Comparison of ENCODE assay signal across 24 mouse cellular contexts in the genomic region with DNA sequence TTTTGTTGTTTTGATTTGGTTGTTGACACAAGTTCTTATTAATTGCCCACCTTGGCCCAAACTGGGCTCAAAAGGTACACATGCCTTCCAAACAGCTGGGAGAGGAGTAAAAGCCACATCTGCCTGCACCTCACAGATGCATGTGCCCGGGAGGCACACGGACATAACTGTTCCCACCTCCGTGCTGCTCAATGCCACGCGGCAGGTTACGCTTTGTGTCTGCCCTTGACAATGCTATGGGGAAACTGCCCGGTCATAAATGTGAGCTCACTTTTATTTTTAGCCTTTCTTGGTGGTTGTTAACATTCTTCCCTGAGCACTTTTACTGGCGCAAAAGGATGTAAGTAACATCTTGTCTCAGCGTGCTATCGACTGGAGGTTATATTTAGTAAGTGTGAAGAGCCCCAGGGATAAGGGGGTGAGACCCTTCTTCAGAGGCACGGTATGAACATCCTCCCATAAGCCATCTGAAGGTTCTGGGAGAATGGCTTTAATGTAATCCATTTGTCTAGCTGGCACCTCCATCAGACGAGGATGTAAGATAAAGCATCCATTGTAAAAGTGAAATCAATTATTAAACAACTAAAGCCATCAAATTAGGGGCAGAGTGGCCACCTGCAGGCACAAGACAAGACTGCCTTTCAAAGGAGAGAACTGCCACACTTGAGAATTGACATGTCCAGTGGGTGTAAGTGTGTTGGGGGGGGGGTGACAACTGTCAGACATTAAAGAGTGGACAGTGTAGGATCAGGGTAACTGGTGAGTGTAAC. TPM values are rescaled to one million over a fixed set of nuclear protein-coding genes. Genes with fewer than 3 reads are reported as not detected.
DNase-seq lines count a peak whose midpoint lies in the region; ATAC-seq and TF ChIP-seq lines count a peak whose summit lies in the region.
"Had no signal": no experiment of that assay in that cellular context is flagged by ENCODE, and none has a peak within 500 bp of the region (broad histone marks: within the 10 kb centered on the region; RNA-seq: fewer than 3 reads in every experiment).

No protein-coding gene starts in this region.

- H3K9ac ChIP-seq in forebrain, embryonic 12.5 days = no peak overlapping the region
- H3K9ac ChIP-seq in forebrain, postnatal 0 days = no peak overlapping the region
- H3K9ac ChIP-seq in neural tube, embryonic 13.5 days = peak overlapping the region; percentile 26; the same call in 1 of the 2 replicates
- H3K9ac ChIP-seq in intestine, embryonic 16.5 days (ENCODE audit: low read depth, low read length) = no peak overlapping the region
- H3K9ac ChIP-seq: forebrain, embryonic 13.5 days; limb, embryonic 15.5 days; liver, embryonic 15.5 days; neural tube, embryonic 12.5 days had no signal

- H3K4me3 ChIP-seq in forebrain, embryonic 12.5 days (replicated peaks) = no peak overlapping the region
- no peak overlapping the region for H3K4me3 ChIP-seq in forebrain, postnatal 0 days (ENCODE audit: low read depth, low read length)
- H3K4me3 ChIP-seq in neural tube, embryonic 13.5 days = no peak overlapping the region
- no peak overlapping the region for H3K4me3 ChIP-seq in intestine, embryonic 16.5 days (ENCODE audit: low read length)
- H3K4me3 ChIP-seq: forebrain, embryonic 13.5 days; limb, embryonic 15.5 days; liver, embryonic 15.5 days; midbrain, embryonic 10.5 days; neural tube, embryonic 12.5 days had no signal

- no peak overlapping the region for H3K4me2 ChIP-seq in forebrain, embryonic 12.5 days
- H3K4me2 ChIP-seq in forebrain, postnatal 0 days (ENCODE audit: low read depth) = no peak overlapping the region
- H3K4me2 ChIP-seq in neural tube, embryonic 13.5 days = peak overlapping the region; percentile 26
- peak overlapping the region; percentile 44; the same call in 1 of the 2 replicates for H3K4me2 ChIP-seq in intestine, embryonic 16.5 days (ENCODE audit: low read depth, low read length)
- H3K4me2 ChIP-seq: forebrain, embryonic 13.5 days; limb, embryonic 15.5 days; liver, embryonic 15.5 days; neural tube, embryonic 12.5 days had no signal

- peak; percentile 37; the same call in 1 of the 2 replicates for ATAC-seq in forebrain, embryonic 12.5 days (ENCODE audit: low FRiP score)
- ATAC-seq in forebrain, postnatal 0 days = no peak
- ATAC-seq in neural tube, embryonic 13.5 days (ENCODE audit: low read depth) = no peak
- no peak for ATAC-seq in intestine, embryonic 16.5 days
- ATAC-seq: activated CD4-positive, CD25-positive, alpha-beta regulatory T cell, adult 4 months; CD4-positive, CD25-positive, alpha-beta regulatory T cell, adult 4 months; forebrain, embryonic 13.5 days; hindbrain, embryonic 16.5 days had no signal

- TF ChIP-seq CTCF in forebrain, postnatal 0 days (IDR thresholded peaks at IDR 0.05; ENCODE audit: low read depth) = no peak

- H3K9me3 ChIP-seq in forebrain, embryonic 12.5 days = no peaks in the 10 kb centered on the region
- no peaks in the 10 kb centered on the region for H3K9me3 ChIP-seq in forebrain, postnatal 0 days (ENCODE audit: low read length)
- H3K9me3 ChIP-seq in neural tube, embryonic 13.5 days = no peaks in the 10 kb centered on the region
- H3K9me3 ChIP-seq in intestine, embryonic 16.5 days (ENCODE audit: control insufficient read depth, low read length) = no peaks in the 10 kb centered on the region
- H3K9me3 ChIP-seq: forebrain, embryonic 13.5 days; limb, embryonic 15.5 days; liver, embryonic 15.5 days; midbrain, embryonic 10.5 days; neural tube, embryonic 12.5 days had no signal

- H3K27ac ChIP-seq in forebrain, embryonic 12.5 days = no peak overlapping the region
- H3K27ac ChIP-seq in forebrain, postnatal 0 days (ENCODE audit: low read depth, low read length) = no peak overlapping the region
- H3K27ac ChIP-seq in neural tube, embryonic 13.5 days (replicated peaks) = no peak overlapping the region
- H3K27ac ChIP-seq in intestine, embryonic 16.5 days (ENCODE audit: low read length) = peak overlapping the region; percentile 87
- H3K27ac ChIP-seq: forebrain, embryonic 13.5 days; limb, embryonic 15.5 days; liver, embryonic 15.5 days; macrophage; midbrain, embryonic 10.5 days; neural tube, embryonic 12.5 days had no signal

- WGBS in forebrain, embryonic 12.5 days = 60% methylated on average over 12 of the region's 12 CpGs
- 54% methylated on average over 12 of the region's 12 CpGs for WGBS in forebrain, postnatal 0 days
- 36% methylated on average over 12 of the region's 12 CpGs for WGBS in neural tube, embryonic 13.5 days
- WGBS in intestine, embryonic 16.5 days = 36% methylated on average over 12 of the region's 12 CpGs

- H3K36me3 ChIP-seq in forebrain, embryonic 12.5 days (replicated peaks) = no peaks in the 10 kb centered on the region
- H3K36me3 ChIP-seq in forebrain, postnatal 0 days (ENCODE audit: insufficient read depth) = no peaks in the 10 kb centered on the region
- H3K36me3 ChIP-seq in neural tube, embryonic 13.5 days = no peaks in the 10 kb centered on the region
- no peaks in the 10 kb centered on the region for H3K36me3 ChIP-seq in intestine, embryonic 16.5 days (ENCODE audit: control insufficient read depth, insufficient read depth, low read length)
- H3K36me3 ChIP-seq: limb, embryonic 15.5 days; liver, embryonic 15.5 days; midbrain, embryonic 10.5 days; neural tube, embryonic 12.5 days had no signal

- H3K27me3 ChIP-seq in forebrain, embryonic 12.5 days = peaks cover 29% of the 10 kb centered on the region
- H3K27me3 ChIP-seq in forebrain, postnatal 0 days (ENCODE audit: insufficient read depth, low read length) = no peaks in the 10 kb centered on the region
- H3K27me3 ChIP-seq in neural tube, embryonic 13.5 days = peaks cover 30% of the 10 kb centered on the region
- H3K27me3 ChIP-seq in intestine, embryonic 16.5 days (replicated peaks; ENCODE audit: control insufficient read depth, insufficient read depth, low read length) = no peaks in the 10 kb centered on the region; the same call in 1 of the 2 replicates

- H3K4me1 ChIP-seq in forebrain, embryonic 12.5 days = peaks cover 23% of the 10 kb centered on the region
- no peaks in the 10 kb centered on the region for H3K4me1 ChIP-seq in forebrain, postnatal 0 days (ENCODE audit: insufficient read depth)
- peaks cover 34% of the 10 kb centered on the region for H3K4me1 ChIP-seq in neural tube, embryonic 13.5 days (replicated peaks)
- H3K4me1 ChIP-seq in intestine, embryonic 16.5 days (ENCODE audit: control insufficient read depth, insufficient read depth, low read length) = peaks cover 24% of the 10 kb centered on the region; the same call in 1 of the 2 replicates

- DNase-seq in forebrain, postnatal 0 days = no peak
- no peak for DNase-seq in neural tube, embryonic 10.5 days (ENCODE audit: extremely low spot score, low spot score)
- no peak for DNase-seq in right cerebral cortex, postnatal 10 days (ENCODE audit: low spot score in 2 of 2)
- no peak for DNase-seq in testis, postnatal 14 days (ENCODE audit: low spot score)
- no peak for DNase-seq in gastrocnemius, postnatal 10 days
- DNase-seq: adrenal gland, postnatal 14 days; cerebellum, adult 11-12 months; cerebellum, postnatal 36 days; gastrocnemius, postnatal 36 days; kidney, adult 8-10 months; kidney, postnatal 25 days; thymus, postnatal 25 days had no signal

RNA-seq across cellular contexts. Expression of a gene that starts 24.5 kb away (rescaled TPM):
- 13.3 and 14.1 TPM in 2 replicates for polyA plus RNA-seq in forebrain, embryonic 12.5 days (2016; fragmentation: Nextera tagmentation; extraction: Ambion mirVana)
- total RNA-seq in forebrain, postnatal 0 days (2014; rRNA removed) = 33.6 and 41.9 TPM in 2 replicates
- polyA plus RNA-seq in forebrain, postnatal 0 days (2015; fragmentation: Nextera tagmentation; extraction: Ambion mirVana) = 18.3 and 38.0 TPM in 2 replicates
- polyA plus RNA-seq in neural tube, embryonic 13.5 days (2015; fragmentation: Nextera tagmentation; extraction: Ambion mirVana) = 32.7 and 36.6 TPM in 2 replicates
- 6.3 and 6.7 TPM in 2 replicates for polyA plus RNA-seq in intestine, embryonic 16.5 days (2015; fragmentation: Nextera tagmentation; extraction: Ambion mirVana)
- total RNA-seq in gastrocnemius, postnatal 10 days (2021) = 1 to 10 TPM; 1.4 to 1.6 TPM

Comparison
In these comparisons a context has a peak if more than half of its experiments do, and no peak if none do; other contexts are left out.
1. H3K4me2 ChIP-seq: peak in neural tube, embryonic 13.5 days (single experiment) and intestine, embryonic 16.5 days (single experiment); none in forebrain, embryonic 12.5 days (single experiment) and forebrain, postnatal 0 days (single experiment).